Mouse (Mus musculus) testis, adult 2 months (tissue): ENCODE results near the gene Plcxd1.

ENCODE experiments used
- CTCF ChIP-seq: fragments of 200-500 bp; IDR thresholded peaks from 2 replicates; pipeline ENCODE4 v1.5.1; 2012; ENCODE audit warnings: low read depth, mild to moderate bottlenecking, inconsistent platforms, low read length, moderate library complexity; ENCODE audit not compliant: control insufficient read depth, insufficient read depth, insufficient replicate concordance
- POLR2A ChIP-seq: fragments of 200-500 bp; IDR thresholded peaks from 2 replicates; pipeline ENCODE4 v1.6.1; 2012; ENCODE audit warnings: low read depth, mild to moderate bottlenecking, inconsistent platforms, low read length, moderate library complexity; ENCODE audit not compliant: control insufficient read depth

DNA sequence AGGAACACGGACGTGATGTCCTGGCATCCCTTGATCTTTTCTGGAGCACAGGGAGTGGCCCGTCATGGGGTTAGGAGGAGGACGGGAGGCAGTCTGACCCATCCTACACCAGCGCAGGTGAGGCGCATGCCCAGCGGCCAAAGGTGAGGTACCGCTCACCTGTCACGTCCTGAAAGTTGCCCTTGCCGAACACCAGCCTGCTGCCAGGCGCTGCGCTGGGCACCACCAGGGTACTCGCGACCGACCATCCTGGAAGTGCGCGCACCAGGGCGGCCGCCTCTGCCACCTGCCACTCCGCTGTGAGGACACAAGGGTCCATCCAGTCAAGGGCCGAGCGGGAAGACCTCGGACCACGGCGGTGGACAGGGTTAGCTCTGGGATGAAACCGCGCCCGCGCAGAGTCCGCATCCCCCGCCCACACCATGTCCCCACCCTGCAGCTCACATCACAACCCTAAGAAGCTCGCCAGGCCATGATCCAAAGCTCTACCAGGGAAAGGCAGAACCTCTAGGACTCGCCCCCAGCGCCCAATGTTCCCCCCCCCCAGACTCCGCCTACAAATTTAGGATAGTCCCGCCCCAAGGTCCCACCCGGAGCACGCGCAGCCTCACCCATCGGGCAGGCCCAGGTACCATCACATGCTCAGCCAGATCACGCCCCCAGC lies 7.3 kb downstream of the Plcxd1 start:
- no peak for TF ChIP-seq POLR2A
- no peak for TF ChIP-seq CTCF
